Mouse (Mus musculus) MEL (cell line): Measurements from ENCODE around the gene Slc17a7.
A peak's percentile ranks its signal among the peaks of the same experiment; 100 is the strongest.

Experiments used
- CTCF ChIP-seq, 3 experiments: IDR thresholded peaks in 2 of 3; conservative IDR thresholded peaks in 1 of 3; 2 replicates each; pipeline ENCODE4 v1.5.1; 2011 to 2012; ENCODE audit warnings: low read length in 3 of 3, low read depth in 2 of 3, mild to moderate bottlenecking in 2 of 3, improper control_type of control experiment in 1 of 3, inconsistent platforms in 1 of 3, mixed read lengths in 1 of 3, moderate library complexity in 1 of 3; ENCODE audit not compliant: control insufficient read depth in 1 of 3, insufficient read depth in 1 of 3, poor library complexity in 1 of 3, severe bottlenecking in 1 of 3
- EP300 ChIP-seq, 2 experiments: IDR thresholded peaks; 2 replicates each; pipeline ENCODE4 v1.6.1; 2011; ENCODE audit warnings: improper control_type of control experiment in 2 of 2, low read length in 2 of 2, low read depth in 1 of 2, mild to moderate bottlenecking in 1 of 2
- JUND ChIP-seq: IDR thresholded peaks from 2 replicates; pipeline ENCODE4 v1.6.1; 2011; ENCODE audit warnings: low read depth, mild to moderate bottlenecking, improper control_type of control experiment, low read length
- MXI1 ChIP-seq: IDR thresholded peaks from 2 replicates; pipeline ENCODE4 v1.6.1; 2011; ENCODE audit warnings: mild to moderate bottlenecking, low read depth, low read length, improper control_type of control experiment
- NELFE ChIP-seq: IDR thresholded peaks from 2 replicates; pipeline ENCODE4 v1.6.1; 2011; ENCODE audit warnings: low read depth, low read length, improper control_type of control experiment
- POLR2A ChIP-seq, 2 experiments: IDR thresholded peaks; 2 replicates each; pipeline ENCODE4 v1.6.1; 2011 to 2012; ENCODE audit warnings: low read length in 2 of 2, mild to moderate bottlenecking in 2 of 2, control low read depth in 1 of 2, improper control_type of control experiment in 1 of 2, low read depth in 1 of 2, moderate library complexity in 1 of 2; ENCODE audit not compliant: control insufficient read depth in 1 of 2, insufficient read depth in 1 of 2, poor library complexity in 1 of 2
- UBTF ChIP-seq: IDR thresholded peaks from 2 replicates; pipeline ENCODE4 v1.6.1; 2012; ENCODE audit warnings: low read depth, mild to moderate bottlenecking, inconsistent platforms, low read length, improper control_type of control experiment, moderate library complexity, borderline replicate concordance; ENCODE audit not compliant: insufficient read depth
- USF1 ChIP-seq: IDR thresholded peaks from 2 replicates; pipeline ENCODE4 v1.6.1; 2014; ENCODE audit warnings: low read depth, mild to moderate bottlenecking, inconsistent platforms, low read length, improper control_type of control experiment, moderate library complexity
- ZKSCAN1 ChIP-seq: IDR thresholded peaks from 2 replicates; pipeline ENCODE4 v1.6.1; 2012; ENCODE audit warnings: low read depth, mild to moderate bottlenecking, inconsistent platforms, low read length, improper control_type of control experiment, moderate library complexity

GRCm38 (mm10) chr7:45182606-45183005 is 18.9 kb downstream of the Slc17a7 start:
- TF ChIP-seq JUND = no peak
- no peak for TF ChIP-seq UBTF
- no peak; a peak in 1 of 6 replicates for TF ChIP-seq CTCF (IDR thresholded peaks at IDR 0.05 in 2 of 3, conservative IDR thresholded peaks at IDR 0.05 in 1 of 3; ENCODE audit: control insufficient read depth in 1 of 3, insufficient read depth in 1 of 3, low read depth in 2 of 3, low read length in 3 of 3, poor library complexity in 1 of 3, severe bottlenecking in 1 of 3)
- TF ChIP-seq MXI1 = no peak
- TF ChIP-seq POLR2A (IDR thresholded peaks at IDR 0.05; ENCODE audit: control insufficient read depth in 1 of 2, insufficient read depth in 1 of 2, low read depth in 1 of 2, low read length in 2 of 2, poor library complexity in 1 of 2) = peak in 1 of 2 experiments; percentile 15; a peak in 1 of 4 replicates
- TF ChIP-seq USF1 = no peak
- TF ChIP-seq EP300 (IDR thresholded peaks at IDR 0.05; ENCODE audit: low read depth in 1 of 2, low read length in 2 of 2) = no peak
- TF ChIP-seq NELFE = no peak
- TF ChIP-seq ZKSCAN1 = no peak
